7 mouse cellular contexts compared by ENCODE assay signal in the genomic region with DNA sequence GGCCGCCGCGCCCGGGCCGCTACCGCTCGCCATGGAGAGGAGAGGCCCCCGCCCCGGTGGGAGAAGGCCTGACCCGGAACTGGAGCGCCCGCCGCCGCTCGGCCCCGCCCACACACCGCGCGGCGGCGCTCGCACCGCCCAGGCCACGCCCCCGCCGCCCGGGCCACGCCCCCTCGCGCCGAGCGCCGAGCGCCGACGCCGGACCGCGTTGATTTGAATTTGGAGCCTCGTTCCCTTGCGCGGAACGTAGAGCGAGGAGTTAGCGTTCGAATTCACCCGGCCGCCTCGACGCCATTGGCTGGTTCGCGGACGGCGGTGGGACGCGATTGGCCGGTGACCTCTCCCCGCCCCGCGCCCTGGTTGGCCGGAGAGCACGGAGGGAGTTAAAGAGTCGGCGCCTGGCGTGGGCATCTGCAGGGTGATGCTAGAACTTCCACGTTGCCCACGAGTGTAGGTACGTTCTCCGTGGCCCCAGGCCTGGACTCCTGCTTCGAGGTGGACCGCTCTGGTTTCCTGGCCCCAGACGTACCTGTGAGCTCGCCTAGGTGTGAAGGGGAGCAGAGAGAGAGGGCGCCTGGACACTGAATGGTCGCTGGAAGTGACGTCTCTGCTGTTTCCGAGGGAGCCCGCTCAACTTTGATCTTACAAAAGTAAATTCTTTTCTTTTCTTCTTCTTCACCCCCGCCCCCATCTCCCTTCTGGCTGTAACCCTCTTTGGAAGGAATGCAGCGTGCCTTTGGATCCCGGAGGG. TPM values are rescaled to one million over a fixed set of nuclear protein-coding genes. Genes with fewer than 3 reads are reported as not detected.
A peak's percentile ranks its signal among the peaks of the same experiment; 100 is the strongest.
DNase-seq lines count a peak whose midpoint lies in the region; ATAC-seq lines count a peak whose summit lies in the region.

A gene (minus strand): TSS at position 104 of the 751 bp plus-strand sequence.
A gene (plus strand): TSS at position 192 of the 751 bp plus-strand sequence.

- peak; percentile 97 for ATAC-seq in embryonic facial prominence, embryonic 11.5 days (replicated peaks; ENCODE audit: insufficient number of reproducible peaks, low FRiP score, low TSS enrichment, low read depth)
- peak; percentile 96 for ATAC-seq in limb, embryonic 11.5 days (ENCODE audit: insufficient number of reproducible peaks, low FRiP score, low TSS enrichment, low read depth)
- peak; percentile 97 for ATAC-seq in midbrain, embryonic 14.5 days (ENCODE audit: low FRiP score, low TSS enrichment)

- peak within 1 kb of the TSS; percentile 96 for H3K4me3 ChIP-seq in embryonic facial prominence, embryonic 11.5 days (ENCODE audit: low read depth, low read length)
- H3K4me3 ChIP-seq in limb, embryonic 11.5 days (ENCODE audit: low read depth, low read length), result peak within 1 kb of the TSS; percentile 97
- H3K4me3 ChIP-seq in midbrain, embryonic 14.5 days (replicated peaks; ENCODE audit: low read depth, low read length), result peak within 1 kb of the TSS; percentile 99

- peak within 1 kb of the TSS; percentile 77 for H3K27ac ChIP-seq in embryonic facial prominence, embryonic 11.5 days (replicated peaks; ENCODE audit: low read depth, low read length)
- H3K27ac ChIP-seq in limb, embryonic 11.5 days (replicated peaks; ENCODE audit: low read depth, low read length), result peak within 1 kb of the TSS; percentile 84
- peak within 1 kb of the TSS; percentile 84 for H3K27ac ChIP-seq in midbrain, embryonic 14.5 days (replicated peaks; ENCODE audit: low read depth, low read length)

- no peaks in the 10 kb centered on the region for H3K4me1 ChIP-seq in embryonic facial prominence, embryonic 11.5 days (ENCODE audit: control insufficient read depth, insufficient read depth, low read length)
- H3K4me1 ChIP-seq in limb, embryonic 11.5 days (ENCODE audit: control insufficient read depth, insufficient read depth, low read length), result peaks cover 9% of the 10 kb centered on the region
- H3K4me1 ChIP-seq in midbrain, embryonic 14.5 days (ENCODE audit: control insufficient read depth, insufficient read depth, low read length), result peaks cover 22% of the 10 kb centered on the region

- peak within 1 kb of the TSS; percentile 97 for H3K9ac ChIP-seq in embryonic facial prominence, embryonic 11.5 days (replicated peaks; ENCODE audit: low read length)
- H3K9ac ChIP-seq in limb, embryonic 11.5 days (ENCODE audit: low read length), result peak within 1 kb of the TSS; percentile 96
- H3K9ac ChIP-seq in midbrain, embryonic 14.5 days (replicated peaks; ENCODE audit: low read length), result peak within 1 kb of the TSS; percentile 94

- H3K36me3 ChIP-seq in embryonic facial prominence, embryonic 11.5 days (replicated peaks; ENCODE audit: control insufficient read depth, insufficient read depth, low read depth, low read length), result no peaks in the 10 kb centered on the region; the same call in 1 of the 2 replicates
- H3K36me3 ChIP-seq in limb, embryonic 11.5 days (ENCODE audit: control insufficient read depth, insufficient read depth, low read length), result peaks cover 1% of the 10 kb centered on the region; the same call in 1 of the 2 replicates
- H3K36me3 ChIP-seq in midbrain, embryonic 14.5 days (ENCODE audit: control insufficient read depth, insufficient read depth, low read length), result 0 out of 2 replicates have a peak, but pooled peaks cover 3% of the 10 kb centered on the region

- H3K9me3 ChIP-seq in embryonic facial prominence, embryonic 11.5 days (replicated peaks; ENCODE audit: control insufficient read depth, low read length), result no peaks in the 10 kb centered on the region
- H3K9me3 ChIP-seq in limb, embryonic 11.5 days (ENCODE audit: control insufficient read depth, low read length), result no peaks in the 10 kb centered on the region
- no peaks in the 10 kb centered on the region for H3K9me3 ChIP-seq in midbrain, embryonic 14.5 days (ENCODE audit: control insufficient read depth, low read length)

- H3K27me3 ChIP-seq in embryonic facial prominence, embryonic 11.5 days (ENCODE audit: control insufficient read depth, insufficient read depth, low read length), result no peaks in the 10 kb centered on the region
- no peaks in the 10 kb centered on the region for H3K27me3 ChIP-seq in limb, embryonic 11.5 days (ENCODE audit: control insufficient read depth, insufficient read depth, low read length)
- H3K27me3 ChIP-seq in midbrain, embryonic 14.5 days (ENCODE audit: control insufficient read depth, insufficient read depth, low read length), result no peaks in the 10 kb centered on the region

- H3K4me2 ChIP-seq in embryonic facial prominence, embryonic 11.5 days (ENCODE audit: low read depth, low read length), result peak within 1 kb of the TSS; percentile 62
- H3K4me2 ChIP-seq in limb, embryonic 11.5 days (ENCODE audit: low read depth, severe bottlenecking), result peak within 1 kb of the TSS; percentile 55
- H3K4me2 ChIP-seq in midbrain, embryonic 14.5 days (ENCODE audit: low read length), result peak within 1 kb of the TSS; percentile 79

- WGBS in embryonic facial prominence, embryonic 11.5 days, result under 1% methylated on average over 72 of the region's 81 CpGs
- under 1% methylated on average over 56 of the region's 81 CpGs for WGBS in limb, embryonic 11.5 days
- 1% methylated on average over 77 of the region's 81 CpGs for WGBS in midbrain, embryonic 14.5 days

- DNase-seq in adrenal gland, postnatal 14 days, result peak; percentile 95
- peak; percentile 95 for DNase-seq in embryonic facial prominence, embryonic 11.5 days (ENCODE audit: low spot score)
- peak; percentile 99 for DNase-seq in heart, adult 11 months
- peak; percentile 92 for DNase-seq in kidney, adult 18-20 months
- DNase-seq in limb, embryonic 11.5 days (ENCODE audit: low spot score), result peak; percentile 97
- DNase-seq in midbrain, embryonic 14.5 days, result peak; percentile 96
- DNase-seq in spleen, adult 18-20 months, result peak; percentile 89 to 90

RNA-seq across cellular contexts. Expression of the first gene that starts in this region (rescaled TPM):
- 25.3 and 29.9 TPM in 2 replicates for total RNA-seq in adrenal gland, postnatal 14 days (2021)
- polyA plus RNA-seq in embryonic facial prominence, embryonic 11.5 days (2014; fragmentation: Nextera tagmentation; extraction: Ambion mirVana), result 95.2 and 107 TPM in 2 replicates
- polyA plus RNA-seq in limb, embryonic 11.5 days (2014; fragmentation: Nextera tagmentation; extraction: Ambion mirVana), result 104 and 109 TPM in 2 replicates
- 108 and 112 TPM in 2 replicates for polyA plus RNA-seq in midbrain, embryonic 14.5 days (2014; fragmentation: Nextera tagmentation; extraction: Ambion mirVana)

RNA-seq across cellular contexts. Expression of the second gene that starts in this region (rescaled TPM):
- total RNA-seq in adrenal gland, postnatal 14 days (2021), result 4.9 and 5.9 TPM in 2 replicates
- polyA plus RNA-seq in embryonic facial prominence, embryonic 11.5 days (2014; fragmentation: Nextera tagmentation; extraction: Ambion mirVana), result 71.4 and 74.0 TPM in 2 replicates
- 94.8 and 103 TPM in 2 replicates for polyA plus RNA-seq in limb, embryonic 11.5 days (2014; fragmentation: Nextera tagmentation; extraction: Ambion mirVana)
- polyA plus RNA-seq in midbrain, embryonic 14.5 days (2014; fragmentation: Nextera tagmentation; extraction: Ambion mirVana), result 10.6 and 16.4 TPM in 2 replicates

Comparison
In these comparisons a context has a peak if more than half of its experiments do, and no peak if none do; other contexts are left out.
1. Peak in every context shown above with its lines: DNase-seq, ATAC-seq, H3K4me3 ChIP-seq and H3K27ac ChIP-seq.